Mouse (Mus musculus) forebrain, embryonic 10.5 days (tissue): ENCODE results near the gene Zfr. TPM values are rescaled to one million over a fixed set of nuclear protein-coding genes. Genes with fewer than 3 reads are reported as not detected.
A peak's percentile ranks its signal among the peaks of the same experiment; 100 is the strongest.
"Not testable (repeated sequence)": the region's sequence is repeated elsewhere in the genome, so short reads cannot be mapped to it uniquely, and the experiment has no call there.

ENCODE experiments used
- DNase-seq: peaks from one replicate; pipeline ENCODE4 v3.0.0-alpha.2; 2017; ENCODE audit warnings: low spot score; ENCODE audit errors: extremely low spot score
- H3K27ac ChIP-seq: fragments of 300-500 bp; sonication (generic); 2 replicates; pipeline ENCODE4 v1.5.1; 2016; ENCODE audit warnings: mild to moderate bottlenecking
- H3K27me3 ChIP-seq: fragments of 300-500 bp; sonication (generic); 2 replicates; pipeline ENCODE4 v1.6.1; 2016; ENCODE audit warnings: mild to moderate bottlenecking; ENCODE audit not compliant: poor library complexity, severe bottlenecking
- H3K36me3 ChIP-seq: fragments of 300-500 bp; sonication (generic); replicated peaks from 2 replicates; pipeline ENCODE4 v1.6.1; 2016; ENCODE audit warnings: mild to moderate bottlenecking, moderate library complexity
- H3K4me1 ChIP-seq: fragments of 300-500 bp; sonication (generic); 2 replicates; pipeline ENCODE4 v1.6.1; 2016
- H3K4me3 ChIP-seq: fragments of 300-500 bp; sonication (generic); 2 replicates; pipeline ENCODE4 v1.5.1; 2016; ENCODE audit warnings: mild to moderate bottlenecking, moderate library complexity
- H3K9me3 ChIP-seq: fragments of 300-500 bp; sonication (generic); 2 replicates; pipeline ENCODE4 v1.6.1; 2016; ENCODE audit warnings: mild to moderate bottlenecking, moderate library complexity
- WGBS: fragments of 180-500 bp; shearing (Covaris S2); methylation state at CpG from one replicate; pipeline ENCODE4 v1.1.7; 2016; 5-methylcytosine and 5-hydroxymethylcytosine counted together
- polyA plus RNA-seq: library from polyadenylated mRNA; unstranded; fragments of >200 nt; fragmentation: Nextera tagmentation; extraction: Ambion mirVana; gene quantifications from 2 replicates; pipeline ENCODE4 v1.2.1, GENCODE M21; 2016

Gene Zfr
- polyA plus RNA-seq, 1 experiment from 2014 or later = 126 TPM

GRCm38 (mm10) chr15:12149501-12149900 is 31.9 kb downstream of the Zfr start:
- Histone ChIP-seq H3K36me3 (peaks cover 87% of the 10 kb centered on the region), H3K27ac (no peak overlapping the region), H3K4me3 (no peak overlapping the region), H3K27me3 (no peaks in the 10 kb centered on the region), H3K9me3 (no peaks in the 10 kb centered on the region), H3K4me1 (no peaks in the 10 kb centered on the region)
- WGBS = 95% methylated on average over 6 of the region's 6 CpGs
- DNase-seq = no peak

GRCm38 (mm10) chr15:12153747-12154146 is 36.1 kb downstream of the Zfr start:
- H3K4me3 ChIP-seq = no peak overlapping the region
- peaks cover 98% of the 10 kb centered on the region for H3K36me3 ChIP-seq
- no peaks in the 10 kb centered on the region for H3K9me3 ChIP-seq
- no peak for DNase-seq
- no peak overlapping the region for H3K27ac ChIP-seq
- H3K4me1 ChIP-seq = no peaks in the 10 kb centered on the region
- 94% methylated on average over 3 of the region's 3 CpGs for WGBS
- H3K27me3 ChIP-seq = no peaks in the 10 kb centered on the region

DNA sequence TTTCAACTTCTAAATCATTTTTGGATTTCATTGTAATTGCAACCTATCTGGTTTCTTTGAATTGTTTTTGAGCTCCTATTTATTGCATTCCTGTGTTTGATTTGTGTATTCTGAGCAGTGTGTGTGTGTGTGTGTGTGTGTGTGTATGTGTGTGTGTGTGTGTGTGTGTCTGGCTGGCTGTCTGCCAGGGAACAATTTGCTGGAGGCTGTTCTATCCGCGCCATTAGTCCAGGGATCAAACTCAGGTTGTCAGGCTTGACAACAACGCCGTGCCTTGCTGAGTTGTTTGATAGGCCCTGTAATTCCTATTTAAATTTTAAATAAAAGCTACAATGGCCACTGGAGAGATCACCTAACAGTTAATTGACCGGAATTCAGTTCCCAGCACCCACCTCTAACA is 60.5 kb downstream of the Zfr start:
- no peak for DNase-seq
- H3K36me3 ChIP-seq = peaks cover 95% of the 10 kb centered on the region
- H3K27me3 ChIP-seq = no peaks in the 10 kb centered on the region
- H3K4me3 ChIP-seq = no peak overlapping the region
- WGBS = 92% methylated on average over 5 of the region's 5 CpGs
- no peaks in the 10 kb centered on the region for H3K4me1 ChIP-seq
- H3K27ac ChIP-seq = no peak overlapping the region
- no peaks in the 10 kb centered on the region for H3K9me3 ChIP-seq

DNA sequence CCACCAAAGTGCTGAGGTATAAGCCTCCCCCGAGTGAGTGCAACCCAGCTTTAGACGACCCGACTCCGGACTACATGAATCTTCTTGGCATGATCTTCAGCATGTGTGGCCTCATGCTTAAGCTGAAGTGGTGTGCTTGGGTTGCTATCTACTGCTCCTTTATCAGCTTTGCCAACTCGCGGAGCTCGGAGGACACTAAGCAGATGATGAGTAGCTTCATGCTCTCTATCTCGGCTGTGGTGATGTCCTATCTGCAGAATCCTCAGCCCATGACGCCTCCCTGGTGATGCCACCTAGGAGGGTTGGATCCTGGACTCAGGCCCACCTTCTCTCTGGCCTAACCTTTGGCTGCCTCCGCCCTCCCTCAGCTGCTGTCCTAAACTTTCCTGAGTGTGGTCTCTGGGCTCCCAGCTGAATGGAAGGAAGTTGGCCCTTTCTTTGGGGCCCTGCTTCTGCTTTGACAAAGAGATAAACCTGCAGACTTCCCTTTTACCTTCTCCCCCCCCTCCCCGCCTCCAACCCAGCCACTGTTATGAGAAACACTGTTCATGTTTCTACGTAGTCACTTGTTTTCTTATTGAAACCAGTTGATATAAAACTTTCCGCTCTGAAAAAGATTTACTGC is 63.7 kb downstream of the Zfr start:
- not testable (repeated sequence) for H3K27ac ChIP-seq, H3K27me3 ChIP-seq, H3K4me3 ChIP-seq, H3K4me1 ChIP-seq, H3K9me3 ChIP-seq, DNase-seq
- H3K36me3 ChIP-seq = peaks cover 98% of the 10 kb centered on the region
- 94% methylated on average over 13 of the region's 13 CpGs for WGBS

- WGBS = 72% methylated on average over 25 of the region's 25 CpGs
- Histone ChIP-seq H3K9me3 (no peaks in the 10 kb centered on the region), H3K27ac (peak overlapping the region; percentile 15; the same call in 1 of the 2 replicates), H3K4me3 (no peak overlapping the region), H3K36me3 (peaks cover 21% of the 10 kb centered on the region), H3K27me3 (no peaks in the 10 kb centered on the region), H3K4me1 (peaks cover 20% of the 10 kb centered on the region)
- DNase-seq = peak; percentile 13
Measured at GRCm38 (mm10) chr15:12193880-12194816, 76.5 kb downstream of the Zfr start.

- Histone ChIP-seq H3K4me1 (peaks cover 20% of the 10 kb centered on the region), H3K27ac (no peak overlapping the region), H3K27me3 (no peaks in the 10 kb centered on the region), H3K9me3 (no peaks in the 10 kb centered on the region), H3K36me3 (peaks cover 17% of the 10 kb centered on the region), H3K4me3 (no peak overlapping the region)
- DNase-seq = peak; percentile 11
- 82% methylated on average over 20 of the region's 20 CpGs for WGBS
Measured at GRCm38 (mm10) chr15:12194817-12195735, 77.4 kb downstream of the Zfr start.

DNA sequence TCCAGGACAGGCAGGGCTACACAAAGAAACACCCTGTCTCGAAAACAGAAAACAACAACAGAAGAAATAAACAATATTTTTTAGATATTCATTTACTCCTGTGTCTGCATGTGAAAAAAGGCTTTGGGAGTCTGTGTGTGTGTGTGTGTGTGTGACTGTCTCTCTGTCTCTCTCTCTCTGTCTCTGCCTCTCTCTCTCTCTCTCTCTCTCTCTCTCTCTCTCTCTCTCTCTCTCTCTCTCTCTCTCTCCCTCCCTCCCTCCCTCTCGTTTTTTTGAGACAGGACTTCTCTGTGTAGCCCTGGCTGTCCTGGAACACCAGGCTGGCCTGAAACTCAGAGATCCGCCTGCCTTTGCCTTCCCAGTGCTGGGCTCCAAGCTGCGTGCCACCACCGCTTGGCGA is 78.3 kb downstream of the Zfr start:
- no peaks in the 10 kb centered on the region for H3K9me3 ChIP-seq
- H3K36me3 ChIP-seq = peaks cover 9% of the 10 kb centered on the region
- no peak overlapping the region for H3K4me3 ChIP-seq
- no peak for DNase-seq
- 92% methylated on average over 5 of the region's 6 CpGs for WGBS
- no peaks in the 10 kb centered on the region for H3K27me3 ChIP-seq
- H3K4me1 ChIP-seq = peaks cover 20% of the 10 kb centered on the region
- peak overlapping the region; percentile 65; the same call in 1 of the 2 replicates for H3K27ac ChIP-seq

- WGBS = 42% methylated on average over 22 of the region's 22 CpGs
- no peaks in the 10 kb centered on the region for H3K9me3 ChIP-seq
- peak; percentile 63 for DNase-seq
- 0 out of 2 replicates have a peak, but pooled peaks cover 2% of the 10 kb centered on the region for H3K36me3 ChIP-seq
- peak overlapping the region; percentile 65 for H3K27ac ChIP-seq
- peaks cover 20% of the 10 kb centered on the region for H3K4me1 ChIP-seq
- H3K27me3 ChIP-seq = no peaks in the 10 kb centered on the region
- peak overlapping the region; percentile 18; the same call in 1 of the 2 replicates for H3K4me3 ChIP-seq
Measured at GRCm38 (mm10) chr15:12196410-12197191, 79.0 kb downstream of the Zfr start.

- Histone ChIP-seq H3K4me1 (peaks cover 20% of the 10 kb centered on the region), H3K4me3 (no peak overlapping the region), H3K27me3 (no peaks in the 10 kb centered on the region), H3K36me3 (no peaks in the 10 kb centered on the region), H3K27ac (no peak overlapping the region), H3K9me3 (no peaks in the 10 kb centered on the region)
- WGBS = 89% methylated on average over 6 of the region's 6 CpGs
- no peak for DNase-seq
Measured at GRCm38 (mm10) chr15:12197361-12197760, 79.7 kb downstream of the Zfr start.

GRCm38 (mm10) chr15:12200021-12200420 is 82.4 kb downstream of the Zfr start:
- no peaks in the 10 kb centered on the region for H3K36me3 ChIP-seq
- H3K27me3 ChIP-seq = no peaks in the 10 kb centered on the region
- WGBS = 95% methylated on average over 7 of the region's 7 CpGs
- H3K4me1 ChIP-seq = peaks cover 23% of the 10 kb centered on the region
- no peaks in the 10 kb centered on the region for H3K9me3 ChIP-seq
- no peak overlapping the region for H3K4me3 ChIP-seq
- no peak overlapping the region for H3K27ac ChIP-seq
- DNase-seq = no peak

DNA sequence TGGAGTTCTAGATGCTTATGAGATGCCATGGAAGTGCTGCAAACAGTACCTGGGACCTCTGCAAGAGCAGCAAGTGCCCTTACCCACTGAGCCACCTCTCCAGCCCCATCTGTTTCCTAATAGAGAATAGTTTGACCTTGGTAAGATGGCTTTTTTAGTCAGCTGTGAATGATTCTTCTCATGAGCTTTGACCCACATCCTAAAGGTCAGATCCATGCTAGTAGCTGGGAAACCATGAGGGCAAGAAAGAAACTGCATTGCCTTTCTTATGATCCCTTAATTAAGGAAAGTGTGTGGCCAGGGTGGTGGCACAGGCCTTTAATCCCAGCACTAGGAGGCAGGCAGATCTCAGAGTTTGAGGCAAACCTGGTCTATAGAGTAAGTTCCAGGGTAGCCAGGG is 84.2 kb downstream of the Zfr start:
- Histone ChIP-seq H3K27ac (no peak overlapping the region), H3K9me3 (no peaks in the 10 kb centered on the region), H3K36me3 (no peaks in the 10 kb centered on the region), H3K4me1 (peaks cover 27% of the 10 kb centered on the region), H3K27me3 (no peaks in the 10 kb centered on the region), H3K4me3 (no peak overlapping the region)
- DNase-seq = no peak

- Histone ChIP-seq H3K4me3 (no peak overlapping the region), H3K27me3 (no peaks in the 10 kb centered on the region), H3K9me3 (no peaks in the 10 kb centered on the region), H3K4me1 (peaks cover 29% of the 10 kb centered on the region), H3K36me3 (no peaks in the 10 kb centered on the region), H3K27ac (no peak overlapping the region)
- 82% methylated on average over 3 of the region's 3 CpGs for WGBS
- DNase-seq = no peak
Measured at GRCm38 (mm10) chr15:12202456-12202855, 84.8 kb downstream of the Zfr start.
